Mouse (Mus musculus) testis, postnatal 10 days (tissue): ENCODE results near the gene Cdkn1a.
A peak's percentile ranks its signal among the peaks of the same experiment; 100 is the strongest.

ENCODE experiments used
- DNase-seq: peaks from one replicate; pipeline ENCODE4 v3.0.0; 2021; ENCODE audit warnings: low spot score

Gene Cdkn1a

GRCm38 (mm10) chr17:29081618-29082381 is 9.0 kb upstream of the Cdkn1a start:
- peak; percentile 42 for DNase-seq

GRCm38 (mm10) chr17:29083586-29083985 is 7.2 kb upstream of the Cdkn1a start:
- DNase-seq, result peak; percentile 41

GRCm38 (mm10) chr17:29084656-29085055 is 6.1 kb upstream of the Cdkn1a start:
- peak; percentile 45 for DNase-seq

- DNase-seq, result peak; percentile 30
These were observed 5.5 kb upstream of the Cdkn1a start for GRCm38 (mm10) chr17:29085266-29085665.

- DNase-seq, result peak; percentile 25
These were observed 3.9 kb upstream of the Cdkn1a start for GRCm38 (mm10) chr17:29086916-29087315.

GRCm38 (mm10) chr17:29091348-29091944 is 670 bp downstream of the Cdkn1a start:
- peak; percentile 36 for DNase-seq

GRCm38 (mm10) chr17:29092497-29092896 is 1.7 kb downstream of the Cdkn1a start:
- DNase-seq, result peak; percentile 35

- DNase-seq, result peak; percentile 83
These were observed 2.6 kb downstream of the Cdkn1a start for GRCm38 (mm10) chr17:29093110-29093952.

- peak; percentile 46 for DNase-seq
These were observed 3.2 kb downstream of the Cdkn1a start for GRCm38 (mm10) chr17:29093961-29094309.

- peak; percentile 80 for DNase-seq
These were observed 3.8 kb downstream of the Cdkn1a start for GRCm38 (mm10) chr17:29094310-29095181.

GRCm38 (mm10) chr17:29095201-29095733 is 4.5 kb downstream of the Cdkn1a start:
- DNase-seq, result peak; percentile 97

GRCm38 (mm10) chr17:29096245-29096644 is 5.5 kb downstream of the Cdkn1a start:
- peak; percentile 30 for DNase-seq

GRCm38 (mm10) chr17:29096851-29097561 is 6.2 kb downstream of the Cdkn1a start:
- peak; percentile 33 for DNase-seq

- peak; percentile 42 for DNase-seq
These were observed 7.5 kb downstream of the Cdkn1a start for GRCm38 (mm10) chr17:29098291-29098690.

- peak; percentile 28 for DNase-seq
These were observed 8.3 kb downstream of the Cdkn1a start for GRCm38 (mm10) chr17:29099076-29099475.

GRCm38 (mm10) chr17:29100627-29101026 is 9.9 kb downstream of the Cdkn1a start:
- DNase-seq, result peak; percentile 23

- DNase-seq, result peak; percentile 31
These were observed 19.6 kb downstream of the Cdkn1a start for GRCm38 (mm10) chr17:29110356-29110755.

GRCm38 (mm10) chr17:29111332-29111731 is 20.6 kb downstream of the Cdkn1a start:
- DNase-seq, result peak; percentile 16

- DNase-seq, result peak; percentile 33
These were observed 23.0 kb downstream of the Cdkn1a start, which contains the start of gene Rab44 for GRCm38 (mm10) chr17:29113591-29114352. Gene Rab44 (plus strand): TSS chr17:29114145.

GRCm38 (mm10) chr17:29116023-29116422 is 25.2 kb downstream of the Cdkn1a start:
- peak; percentile 39 for DNase-seq
